Mouse (Mus musculus) testis, postnatal 10 days (tissue): Measurements from ENCODE around the gene Adgrg2.

ENCODE experiments used
- DNase-seq: peaks from one replicate; pipeline ENCODE4 v3.0.0; 2021; ENCODE audit warnings: low spot score

The Adgrg2 gene

DNA sequence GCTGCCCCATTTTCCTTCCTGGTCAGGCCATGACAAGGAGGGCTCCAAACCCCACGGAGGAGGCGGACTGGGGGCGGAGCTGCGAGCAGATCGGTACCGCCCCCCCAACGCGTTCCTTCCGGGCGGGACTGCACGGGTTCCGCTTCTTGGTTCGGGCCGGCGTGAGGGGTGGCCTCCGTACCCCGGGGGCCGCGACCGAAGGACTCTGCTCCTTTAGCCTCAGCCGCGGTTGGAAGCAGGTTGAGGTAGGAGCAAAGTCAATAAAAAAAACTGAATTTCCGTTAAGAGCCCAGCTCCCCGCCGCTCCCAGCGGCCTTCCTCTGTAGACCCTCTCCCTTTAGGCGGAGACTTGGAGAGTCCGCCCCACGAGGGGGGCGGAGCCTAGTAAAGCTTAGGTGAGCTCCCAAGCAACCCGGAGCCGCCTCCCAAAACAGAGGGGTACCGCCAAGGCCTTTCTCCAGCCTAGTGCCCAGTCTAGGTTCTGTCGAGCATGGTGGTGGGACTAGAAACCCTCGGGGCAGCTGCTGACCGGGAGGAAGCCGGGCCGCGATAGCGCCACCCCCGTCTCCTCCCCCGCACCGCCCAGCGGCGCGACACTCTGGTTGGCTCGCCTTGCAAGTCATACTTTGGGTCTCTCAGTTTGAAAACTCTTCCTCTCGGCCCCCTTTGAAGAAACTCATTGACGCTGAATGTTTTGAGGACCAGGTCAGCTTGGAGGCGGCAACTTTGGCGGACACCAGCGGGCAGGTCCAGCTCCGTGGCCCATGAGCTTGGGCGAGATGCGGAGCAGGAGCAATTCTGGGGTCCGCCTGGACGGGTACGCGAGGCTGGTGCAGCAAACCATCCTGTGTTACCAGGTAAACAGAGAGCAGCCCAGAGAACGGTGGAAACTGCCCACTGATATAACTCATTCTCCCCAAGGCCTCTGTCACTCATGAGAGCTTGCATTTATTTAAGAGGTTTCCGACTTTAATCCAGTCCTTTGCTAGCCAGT lies 111.9 kb downstream of the Adgrg2 start, which contains the start of gene Phka2:
Phka2 (plus strand) TSS at position 119 of the 994 bp plus-strand sequence.
- DNase-seq: peak; percentile 89

DNA sequence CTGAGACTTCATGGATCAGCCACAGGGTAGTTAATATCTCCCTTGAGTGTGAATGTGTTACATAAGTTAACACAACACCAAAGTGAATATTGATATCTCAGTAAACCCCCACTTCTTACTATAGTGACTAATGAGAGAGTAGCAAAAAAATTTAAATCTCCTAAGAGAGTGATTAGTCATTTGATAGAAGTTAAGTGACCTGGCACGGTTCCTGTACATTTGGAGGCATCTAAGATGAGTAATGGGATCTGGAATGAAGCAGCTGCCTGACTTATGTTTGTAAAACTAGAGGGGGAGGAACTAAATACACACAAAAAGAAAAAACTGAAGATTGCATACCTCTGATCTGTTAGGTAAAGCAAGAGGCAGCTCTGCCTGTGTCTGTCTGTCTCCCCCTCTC lies 118.6 kb downstream of the Adgrg2 start:
- DNase-seq: no peak

- no peak for DNase-seq
Measured at GRCm38 (mm10) chrX:160510197-160510596, 119.7 kb downstream of the Adgrg2 start.

DNA sequence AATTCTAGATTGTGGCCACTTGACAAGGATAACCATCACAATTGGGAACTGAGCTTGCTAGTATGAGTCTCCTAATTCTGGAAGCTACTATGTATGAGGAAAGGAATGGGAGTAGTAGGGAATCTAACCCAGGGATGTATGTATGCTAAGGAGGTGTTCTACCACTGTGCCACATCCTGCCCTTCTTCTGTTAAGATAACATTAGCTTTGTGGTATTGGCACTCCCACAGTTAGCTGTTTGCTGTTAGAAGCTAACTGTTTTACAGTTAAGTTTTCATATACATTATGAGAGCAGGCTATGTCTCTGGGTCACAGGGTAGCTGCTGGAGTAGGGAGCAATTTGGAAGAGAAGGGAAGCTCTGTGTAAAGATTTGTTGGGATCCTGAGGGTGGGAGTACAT lies 125.5 kb downstream of the Adgrg2 start:
- no peak for DNase-seq

DNA sequence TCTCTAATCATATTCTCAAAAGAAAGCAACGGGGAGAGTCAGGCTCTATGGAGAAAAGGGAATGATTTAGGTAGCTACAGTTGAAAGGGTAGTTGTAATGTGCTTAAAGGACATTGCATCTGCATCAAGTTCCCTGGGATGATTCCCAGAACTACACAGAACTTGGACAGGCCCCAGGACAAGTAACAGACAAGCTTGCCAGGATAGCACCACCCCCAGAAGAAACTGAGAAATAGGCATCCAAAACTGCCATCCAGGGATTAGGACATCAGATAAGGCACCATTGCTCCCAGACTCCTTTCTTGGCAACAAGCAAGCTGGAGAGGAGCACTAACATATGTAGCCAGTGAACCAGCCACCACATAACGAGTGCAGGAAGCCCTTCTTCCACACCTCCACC lies 152.3 kb downstream of the Adgrg2 start:
- no peak for DNase-seq
